9 mouse cellular contexts compared by ENCODE assay signal in genomic region chr7:25367632-25368293, GRCm38 (mm10). TPM values are rescaled to one million over a fixed set of nuclear protein-coding genes. Genes with fewer than 3 reads are reported as not detected.
A peak's percentile ranks its signal among the peaks of the same experiment; 100 is the strongest.
DNase-seq lines count a peak whose midpoint lies in the region; ATAC-seq and TF ChIP-seq lines count a peak whose summit lies in the region.
"Had no signal": no experiment of that assay in that cellular context is flagged by ENCODE, and none has a peak within 500 bp of the region (broad histone marks: within the 10 kb centered on the region; RNA-seq: fewer than 3 reads in every experiment).

No protein-coding gene starts in this region.

- H3K9me3 ChIP-seq in forebrain, postnatal 0 days (ENCODE audit: low read length), result no peaks in the 10 kb centered on the region

- intact Hi-C loops in left cerebral cortex, postnatal 4 days (cut with DNase I), result no loop called here

- H3K27ac ChIP-seq in forebrain, postnatal 0 days (ENCODE audit: low read depth, low read length), result no peak overlapping the region

- WGBS in forebrain, postnatal 0 days, result 3% methylated on average over 33 of the region's 33 CpGs

- no peak overlapping the region for H3K4me3 ChIP-seq in forebrain, postnatal 0 days (ENCODE audit: low read depth, low read length)

- DNase-seq in cerebellum, adult 18-20 months, result peak; percentile 53 to 57
- DNase-seq in ZHBTc4 (ENCODE audit: low read depth, low spot score), result peak; percentile 52
- DNase-seq in forebrain, postnatal 0 days, result no peak
- peak; percentile 46 for DNase-seq in kidney, postnatal 14 days
- peak; percentile 17 for DNase-seq in neural tube, embryonic 10.5 days (ENCODE audit: extremely low spot score, low spot score)
- no peak for DNase-seq in layer of hippocampus, adult 8-10 months (ENCODE audit: low spot score in 2 of 2)
- DNase-seq in left cerebral cortex, postnatal 4 days, result no peak

- H3K4me2 ChIP-seq in forebrain, postnatal 0 days (ENCODE audit: low read depth), result no peak overlapping the region

- peaks cover 20% of the 10 kb centered on the region for H3K36me3 ChIP-seq in forebrain, postnatal 0 days (ENCODE audit: insufficient read depth)

- peak; percentile 45 for TF ChIP-seq CTCF in forebrain, postnatal 0 days (IDR thresholded peaks at IDR 0.05; ENCODE audit: low read depth)

- H3K9ac ChIP-seq in forebrain, postnatal 0 days, result no peak overlapping the region

- peaks cover 6% of the 10 kb centered on the region for H3K27me3 ChIP-seq in forebrain, postnatal 0 days (ENCODE audit: insufficient read depth, low read length)

- no peak for ATAC-seq in cerebellum, adult (ENCODE audit: insufficient number of reproducible peaks, low FRiP score, low TSS enrichment)
- ATAC-seq in forebrain, postnatal 0 days, result peak; percentile 17; the same call in 1 of the 2 replicates

- no peaks in the 10 kb centered on the region for H3K4me1 ChIP-seq in forebrain, postnatal 0 days (ENCODE audit: insufficient read depth)

RNA-seq across cellular contexts. Expression of gene Cnfn, which starts 1.8 kb away (rescaled TPM):
- not detected in 2 replicates for total RNA-seq in forebrain, postnatal 0 days (2014; rRNA removed)
- polyA plus RNA-seq in forebrain, postnatal 0 days (2015; fragmentation: Nextera tagmentation; extraction: Ambion mirVana), result not detected in 2 replicates
- total RNA-seq in layer of hippocampus, adult 8-10 months (2022), result under 1 TPM in 1 of 4 experiments, not detected in 3; 0.73 TPM
- not detected for total RNA-seq in left cerebral cortex, postnatal 4 days (2021)
- total RNA-seq: left cerebral cortex, postnatal 10 days had no signal

RNA-seq across cellular contexts. Expression of gene Lipe, which starts 30.7 kb away (rescaled TPM):
- 8.8 and 14.8 TPM in 2 replicates for total RNA-seq in forebrain, postnatal 0 days (2014; rRNA removed)
- 6.7 and 8.0 TPM in 2 replicates for polyA plus RNA-seq in forebrain, postnatal 0 days (2015; fragmentation: Nextera tagmentation; extraction: Ambion mirVana)
- 10 to 100 TPM in 1 of 4 experiments, 1 to 10 TPM in 3; 7.1 to 10.3 (median 9.0) TPM for total RNA-seq in layer of hippocampus, adult 8-10 months (2022)
- total RNA-seq in left cerebral cortex, postnatal 4 days (2021), result 1 to 10 TPM; 8.3 to 9.0 TPM

RNA-seq across cellular contexts. Expression of gene Cxcl17, which starts 44.9 kb away (rescaled TPM):
- not detected in 2 replicates for total RNA-seq in forebrain, postnatal 0 days (2014; rRNA removed)
- polyA plus RNA-seq in forebrain, postnatal 0 days (2015; fragmentation: Nextera tagmentation; extraction: Ambion mirVana), result 0.35 TPM in 1 of 2 replicates, not detected in the other
- total RNA-seq in layer of hippocampus, adult 8-10 months (2022), result not detected
- total RNA-seq in left cerebral cortex, postnatal 4 days (2021), result not detected
- total RNA-seq: left cerebral cortex, postnatal 10 days had no signal

RNA-seq across cellular contexts. Expression of gene Megf8, which starts 50.8 kb away (rescaled TPM):
- 50.5 and 67.8 TPM in 2 replicates for total RNA-seq in forebrain, postnatal 0 days (2014; rRNA removed)
- 8.7 and 12.8 TPM in 2 replicates for polyA plus RNA-seq in forebrain, postnatal 0 days (2015; fragmentation: Nextera tagmentation; extraction: Ambion mirVana)
- total RNA-seq in layer of hippocampus, adult 8-10 months (2022), result 100 to 1,000 TPM in 2 of 4 experiments, 10 to 100 TPM in 2; 90.3 to 107 (median 97.0) TPM
- 10 to 100 TPM; 81.0 to 89.9 TPM for total RNA-seq in left cerebral cortex, postnatal 4 days (2021)

Comparison
In these comparisons a context has a peak if more than half of its experiments do, and no peak if none do; other contexts are left out.
1. DNase-seq: peak in cerebellum, adult 18-20 months (2 of 2), ZHBTc4 (single experiment), kidney, postnatal 14 days (single experiment) and neural tube, embryonic 10.5 days (single experiment); none in forebrain, postnatal 0 days (single experiment), layer of hippocampus, adult 8-10 months (0 of 2) and left cerebral cortex, postnatal 4 days (single experiment).